Mouse (Mus musculus): ENCODE data around the gene Gm20695.

GRCm38 (mm10) chr16:3951141-3951540 is 66.7 kb downstream of the Gm20695 start:
- no peak for TF ChIP-seq POLR2A (IDR thresholded peaks at IDR 0.05; ENCODE audit: borderline replicate concordance, insufficient read depth, low read length)
- no peak for TF ChIP-seq CTCF (IDR thresholded peaks at IDR 0.05; ENCODE audit: borderline replicate concordance, insufficient read depth, low read depth, low read length)

Measured in cerebellum, adult 2 months (tissue).